Mouse (Mus musculus): ENCODE results near the gene Gnat1.

DNA sequence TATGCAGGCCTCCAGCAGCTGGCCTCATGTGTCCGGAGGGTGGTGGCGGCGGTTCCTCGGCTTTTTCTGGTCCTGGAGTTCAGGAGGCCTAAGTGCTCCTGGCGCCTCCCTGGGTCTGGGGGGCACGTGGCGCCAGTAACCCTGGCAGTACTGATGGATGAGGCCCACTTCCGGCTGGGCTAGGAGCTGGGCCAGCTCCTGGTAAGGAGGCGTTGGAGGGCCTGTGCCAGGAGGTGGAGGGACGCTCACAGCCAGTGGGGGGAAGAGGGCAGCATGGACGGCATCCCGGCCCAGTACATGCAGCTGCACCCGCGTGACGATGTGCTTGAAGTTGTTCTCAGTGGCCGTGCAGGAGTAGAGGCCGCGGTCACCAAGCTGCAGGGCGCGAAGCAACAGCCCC is 2.9 kb upstream of the Gnat1 start:
- TF ChIP-seq POLR2A (IDR thresholded peaks at IDR 0.05; ENCODE audit: borderline replicate concordance, extremely low read depth, low read depth, low read length) = no peak
- TF ChIP-seq CTCF (IDR thresholded peaks at IDR 0.05; ENCODE audit: insufficient read depth, low read length) = no peak
